Mouse (Mus musculus) kidney, adult 2 months (tissue): ENCODE results near the gene Elob.

ENCODE experiments used
- CTCF ChIP-seq: fragments of 200-500 bp; conservative IDR thresholded peaks from 2 replicates; pipeline ENCODE4 v1.5.1; 2011; ENCODE audit warnings: low read depth, mild to moderate bottlenecking, control low read depth, low read length, moderate library complexity, mixed read lengths; ENCODE audit not compliant: insufficient read depth, insufficient read length
- POLR2A ChIP-seq: fragments of 200-500 bp; IDR thresholded peaks from one replicate; pipeline ENCODE4 v1.6.1; 2011; ENCODE audit warnings: low read depth, low read length, control low read depth

DNA sequence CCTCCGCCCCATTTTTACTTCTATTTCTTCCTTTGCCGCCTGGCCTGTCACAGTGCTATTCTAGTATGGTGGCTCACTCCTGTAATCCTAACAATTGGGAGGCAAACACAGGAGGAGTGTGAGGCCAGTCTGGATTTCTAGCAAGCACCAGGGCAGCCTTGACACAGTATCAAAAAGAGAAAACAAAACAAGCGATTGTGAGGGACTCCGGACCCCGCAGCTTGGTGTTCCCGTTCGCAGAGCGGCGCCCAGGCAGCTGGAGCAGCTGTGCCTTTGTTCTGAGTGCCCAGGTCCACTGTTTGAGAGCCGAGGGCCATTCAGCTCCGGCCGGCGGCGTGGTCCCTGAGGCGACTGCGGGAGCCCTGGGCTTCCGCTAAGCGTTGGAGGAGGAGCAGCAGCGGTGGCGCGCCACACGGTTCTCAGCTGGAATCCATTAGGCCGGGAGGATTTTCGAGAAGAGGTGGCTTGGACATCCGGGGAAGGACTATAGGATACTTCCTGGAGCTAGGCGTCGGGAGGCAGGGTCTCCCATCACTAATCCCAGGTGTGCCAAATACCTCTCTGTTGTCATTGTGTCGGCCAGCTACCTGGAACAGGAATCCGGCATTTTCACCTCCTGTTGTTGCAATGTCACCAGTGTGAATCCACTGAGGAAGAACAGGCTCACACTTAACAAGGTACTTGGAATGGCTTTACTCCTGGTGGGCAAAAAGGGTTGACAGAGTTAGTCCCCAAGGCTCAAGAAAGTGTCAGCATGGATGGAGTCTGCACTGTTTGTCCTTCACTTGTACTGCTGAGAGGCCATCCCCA, 38.5 kb downstream of the Elob start, which contains the start of gene Srrm2:
- TF ChIP-seq CTCF = no peak
- TF ChIP-seq POLR2A = no peak
